Mouse (Mus musculus) liver, adult (tissue): ENCODE results near the gene Myrip.

Experiments
- GATA4 ChIP-seq: IDR thresholded peaks from 2 replicates; pipeline ENCODE4 v1.6.1; 2014; ENCODE audit warnings: mild to moderate bottlenecking, low read length; ENCODE audit not compliant: insufficient replicate concordance

Gene Myrip

GRCm38 (mm10) chr9:120354550-120355345 lies 53.4 kb downstream of the Myrip start:
- TF ChIP-seq GATA4: no peak

DNA sequence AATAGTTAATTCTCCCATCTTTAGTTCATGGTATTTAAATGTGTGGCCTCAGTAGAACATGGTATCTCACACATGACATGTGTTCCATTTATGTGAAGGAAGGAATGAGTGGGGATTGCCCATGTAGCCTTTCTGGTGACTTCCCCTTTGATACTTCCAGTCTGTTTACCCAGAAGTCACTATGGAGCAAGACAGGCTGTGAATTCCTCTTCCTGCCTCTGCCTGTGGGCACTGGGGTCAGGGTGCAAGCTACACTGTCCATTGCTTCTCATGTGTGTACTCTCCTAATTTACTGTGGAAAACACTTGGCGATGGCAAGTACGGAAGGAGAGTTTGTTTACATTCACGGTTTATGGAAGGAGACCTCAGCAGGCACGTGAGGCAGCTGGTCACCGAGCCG lies 55.2 kb downstream of the Myrip start:
- TF ChIP-seq GATA4: no peak

DNA sequence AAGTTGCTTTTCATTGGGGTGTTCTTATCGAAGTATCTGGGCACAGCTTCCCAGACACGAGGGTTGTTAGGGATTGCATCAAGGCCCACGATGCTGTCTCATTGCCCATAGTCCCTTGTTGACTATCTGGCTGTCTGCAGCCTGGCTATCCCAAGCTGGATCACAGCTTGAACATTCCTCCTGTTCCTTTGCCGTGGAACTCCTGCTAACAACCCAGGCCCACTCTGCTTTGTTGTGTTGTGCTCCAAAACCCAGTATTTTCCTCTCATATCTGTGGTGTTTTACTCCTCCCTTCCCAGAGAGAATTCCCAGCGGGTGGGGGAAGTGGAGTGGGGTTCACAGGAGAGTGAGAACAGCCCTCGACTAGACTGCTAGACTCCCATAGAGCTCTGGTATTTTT lies 56.7 kb downstream of the Myrip start:
- no peak for TF ChIP-seq GATA4

GRCm38 (mm10) chr9:120360397-120361177 lies 59.3 kb downstream of the Myrip start:
- peak; percentile 92 for TF ChIP-seq GATA4

DNA sequence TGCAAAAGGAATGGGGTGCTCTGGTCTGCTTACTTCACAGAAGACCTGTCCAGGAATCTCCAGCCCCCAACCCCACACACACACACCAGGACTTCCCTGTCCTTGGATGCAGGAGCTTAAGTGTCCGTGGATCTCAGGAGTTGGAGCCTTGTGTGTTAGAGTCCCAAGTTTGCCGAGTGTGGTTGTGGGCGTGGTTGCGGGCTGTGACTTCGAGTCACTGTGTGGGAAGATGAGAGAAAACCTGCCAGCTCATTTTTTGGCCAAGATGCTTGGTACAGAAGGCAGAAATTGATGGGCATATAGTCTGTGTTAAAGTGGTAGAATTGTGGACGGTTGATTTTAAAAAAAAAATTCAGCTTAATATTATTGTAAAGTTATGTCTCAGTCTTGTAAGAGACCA lies 60.3 kb downstream of the Myrip start:
- TF ChIP-seq GATA4: no peak

DNA sequence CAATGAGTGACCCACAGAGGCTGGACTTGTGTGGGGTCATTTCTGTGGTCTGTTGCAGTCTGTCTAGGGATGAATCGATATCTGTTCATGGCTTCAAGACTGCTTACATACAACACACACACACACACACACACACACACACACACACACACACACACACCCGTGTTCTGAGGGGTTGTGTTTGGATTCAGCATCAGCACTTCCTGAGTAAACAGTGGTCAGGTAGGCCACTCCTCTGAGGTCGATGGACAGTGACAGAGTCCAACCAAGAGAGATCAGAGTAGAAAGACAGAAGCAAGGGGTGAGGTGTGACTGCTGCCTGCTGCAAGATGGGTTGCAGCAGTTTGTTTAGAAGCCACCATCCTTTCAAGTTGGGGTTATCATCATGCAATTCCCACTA lies 61.4 kb downstream of the Myrip start:
- no peak for TF ChIP-seq GATA4

DNA sequence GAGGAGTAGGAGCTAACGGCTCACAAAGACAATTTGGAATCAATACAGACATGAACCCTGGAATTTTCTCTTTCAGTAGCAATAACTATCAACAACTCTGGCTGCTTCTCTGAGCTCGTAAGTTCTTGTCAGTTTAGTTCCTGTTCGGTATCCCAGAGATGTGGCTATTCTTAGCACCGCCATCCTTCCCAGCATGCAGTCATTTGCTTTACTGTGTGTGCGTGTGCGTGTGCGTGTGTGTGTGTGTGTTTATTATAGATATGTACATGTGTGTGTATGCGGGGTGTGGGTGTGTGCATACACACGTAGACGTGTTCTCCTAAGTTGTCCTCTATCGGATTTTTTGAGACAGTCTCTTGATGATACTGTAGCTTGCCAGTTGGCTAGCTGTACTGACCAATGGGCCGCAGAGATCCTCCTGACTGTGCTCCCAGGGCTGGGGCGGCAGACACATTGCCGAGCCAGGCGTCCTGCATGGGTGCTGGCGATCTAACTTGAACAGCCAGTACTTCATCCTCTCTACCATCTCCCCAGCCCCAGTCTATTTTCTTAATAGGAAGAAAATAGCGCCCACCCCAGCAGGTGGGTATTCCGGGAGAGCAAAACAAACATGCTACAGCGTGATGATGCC lies 63.5 kb downstream of the Myrip start:
- TF ChIP-seq GATA4: no peak

- TF ChIP-seq GATA4: no peak
Observed at GRCm38 (mm10) chr9:120367526-120367925, 66.2 kb downstream of the Myrip start.

DNA sequence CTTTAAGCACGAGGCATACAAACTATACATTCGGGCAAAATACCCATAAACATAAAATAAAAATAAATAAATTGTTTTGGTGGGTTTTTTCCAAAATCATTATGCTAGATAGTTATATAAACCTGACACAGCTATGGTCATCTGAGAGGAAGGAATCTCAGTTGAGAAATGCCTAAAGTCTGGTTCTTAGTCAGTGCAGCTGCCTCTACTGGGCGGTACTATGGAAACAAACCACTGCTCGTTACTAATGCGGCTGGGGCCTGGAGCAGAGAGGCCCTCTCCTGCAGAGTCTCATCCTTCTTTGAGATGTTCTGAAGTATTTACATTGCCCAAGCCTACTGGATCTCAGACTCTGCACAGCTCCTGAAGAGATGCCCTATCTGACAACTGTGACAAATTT lies 70.3 kb downstream of the Myrip start:
- no peak for TF ChIP-seq GATA4

- no peak for TF ChIP-seq GATA4
Observed at GRCm38 (mm10) chr9:120372347-120372746, 71.0 kb downstream of the Myrip start.

GRCm38 (mm10) chr9:120377726-120378125 lies 76.4 kb downstream of the Myrip start:
- no peak for TF ChIP-seq GATA4

GRCm38 (mm10) chr9:120395188-120395587 lies 93.9 kb downstream of the Myrip start:
- no peak for TF ChIP-seq GATA4

DNA sequence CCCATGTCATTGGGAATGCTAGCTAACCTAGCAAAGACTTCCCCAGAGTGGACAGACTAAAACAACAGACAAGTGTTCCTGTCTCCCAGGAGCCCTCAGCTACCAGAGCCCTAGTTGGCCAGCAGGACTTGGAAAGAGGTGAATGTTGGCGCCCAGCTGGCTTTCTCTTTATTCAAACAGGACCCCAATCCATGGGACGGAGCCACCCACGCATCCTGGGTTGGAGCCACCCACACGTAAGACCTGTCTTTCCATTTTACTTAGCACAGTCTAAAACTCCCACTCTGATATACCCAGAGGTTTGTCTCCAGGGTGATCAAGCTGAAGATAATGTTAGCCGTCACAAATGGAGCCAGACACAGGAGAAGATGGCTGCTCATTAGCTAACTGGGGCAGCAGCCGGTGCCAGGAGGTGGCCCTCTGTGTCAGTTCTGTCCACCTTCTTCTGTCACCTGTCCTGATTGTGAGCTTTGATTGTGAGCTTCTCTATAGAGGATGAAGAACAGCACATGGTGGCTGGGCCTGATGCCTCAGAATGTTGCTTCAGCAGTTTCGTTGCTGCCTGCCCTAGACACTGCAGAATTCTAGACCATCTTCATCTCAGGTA lies 95.4 kb downstream of the Myrip start:
- TF ChIP-seq GATA4: no peak

DNA sequence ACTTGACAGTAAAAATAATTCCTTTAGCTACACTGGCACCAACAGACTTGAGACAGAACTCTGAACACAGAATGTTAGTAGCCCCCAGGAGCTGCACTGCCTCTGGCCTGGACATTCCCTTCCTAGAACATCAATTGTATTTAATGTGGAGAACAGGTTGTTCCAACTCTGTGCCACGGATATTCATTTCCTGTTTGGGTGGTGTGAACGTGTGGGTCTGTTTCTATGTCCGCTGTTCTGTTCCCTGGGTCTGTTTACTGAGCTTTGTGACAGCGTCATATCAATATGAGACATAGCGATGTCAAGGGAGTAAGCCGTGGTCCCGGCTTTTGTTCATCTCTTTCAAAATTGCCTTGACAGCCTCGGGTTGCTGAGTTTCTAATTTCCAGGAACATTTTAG lies 97.0 kb downstream of the Myrip start:
- TF ChIP-seq GATA4: no peak

DNA sequence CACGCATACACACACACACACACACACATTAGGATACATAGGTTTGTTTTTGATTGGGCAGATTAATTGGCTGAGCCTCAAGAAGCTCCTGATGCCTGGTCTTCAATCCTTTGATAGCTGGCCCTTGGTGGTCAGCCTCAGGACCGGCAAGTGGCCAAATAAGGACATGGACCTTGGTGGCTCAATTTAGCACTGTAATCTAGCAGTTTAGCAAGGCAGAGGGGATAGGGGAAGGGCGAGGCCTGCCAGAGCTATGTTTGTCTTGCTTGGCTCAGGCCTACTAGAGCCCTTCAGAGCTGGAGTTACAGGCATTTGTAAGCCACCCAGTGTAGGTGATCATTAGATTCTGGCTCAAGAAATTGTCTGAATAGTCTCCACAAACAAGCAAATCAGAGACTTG lies 101.1 kb downstream of the Myrip start:
- TF ChIP-seq GATA4: no peak
